Mouse (Mus musculus) testis, postnatal 14 days (tissue): ENCODE measurements around the gene Stard5.

Experiments
- DNase-seq: peaks from one replicate; pipeline ENCODE4 v3.0.0; 2021; ENCODE audit warnings: low spot score

Gene Stard5

GRCm38 (mm10) chr7:83666087-83666595 is 34.4 kb downstream of the Stard5 start:
- DNase-seq = no peak

GRCm38 (mm10) chr7:83667936-83668645 is 36.3 kb downstream of the Stard5 start:
- DNase-seq = no peak

GRCm38 (mm10) chr7:83668724-83669123 is 37.0 kb downstream of the Stard5 start:
- no peak for DNase-seq

- no peak for DNase-seq
These were observed 39.8 kb downstream of the Stard5 start for GRCm38 (mm10) chr7:83671573-83671972.

- no peak for DNase-seq
These were observed 43.9 kb downstream of the Stard5 start for GRCm38 (mm10) chr7:83675545-83676254.

- no peak for DNase-seq
These were observed 45.5 kb downstream of the Stard5 start for GRCm38 (mm10) chr7:83677296-83677695.

- no peak for DNase-seq
These were observed 46.7 kb downstream of the Stard5 start for GRCm38 (mm10) chr7:83678506-83678905.

- no peak for DNase-seq
These were observed 51.0 kb downstream of the Stard5 start for GRCm38 (mm10) chr7:83682640-83683274.

GRCm38 (mm10) chr7:83695449-83696212 is 63.9 kb downstream of the Stard5 start:
- DNase-seq = no peak

- no peak for DNase-seq
These were observed 67.4 kb downstream of the Stard5 start for GRCm38 (mm10) chr7:83699066-83699745.
